Mouse (Mus musculus): Measurements from ENCODE around the gene Akt1. TPM values are rescaled to one million over a fixed set of nuclear protein-coding genes. Genes with fewer than 3 reads are reported as not detected.

Gene Akt1
- polyA plus RNA-seq, 1 experiment from 2014 or later, result 61.1 TPM

DNA sequence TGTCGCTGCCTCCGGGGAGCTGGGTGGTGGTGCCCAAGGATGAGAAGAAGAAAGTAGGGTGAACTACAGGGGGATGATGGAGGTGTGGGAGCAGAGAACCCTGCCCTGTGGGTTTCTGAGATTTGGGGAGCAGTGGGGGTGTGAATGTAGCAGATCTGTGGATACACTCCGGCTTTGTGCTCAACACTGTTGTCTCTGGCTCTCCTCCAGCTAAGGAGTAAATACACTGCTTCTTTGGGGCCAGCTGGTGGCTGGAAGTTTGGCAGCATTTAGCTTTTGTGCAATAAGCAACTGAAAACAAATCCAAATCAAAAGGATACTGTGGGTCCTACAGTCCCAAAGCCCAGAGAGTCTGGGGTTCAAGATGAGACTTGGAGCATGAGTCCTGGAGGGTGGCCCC, 39.3 kb upstream of the Akt1 start:
- H3K4me1 ChIP-seq (replicated peaks), result no peaks in the 10 kb centered on the region
- H3K27ac ChIP-seq, result peak overlapping the region; percentile 40; the same call in 1 of the 2 replicates
- H3K9me3 ChIP-seq, result no peaks in the 10 kb centered on the region
- no peak overlapping the region for H3K4me2 ChIP-seq (replicated peaks)
- H3K9ac ChIP-seq (replicated peaks), result no peak overlapping the region
- no peaks in the 10 kb centered on the region for H3K36me3 ChIP-seq
- 0 out of 2 replicates have a peak, but pooled peaks cover 4% of the 10 kb centered on the region for H3K27me3 ChIP-seq
- H3K4me3 ChIP-seq (replicated peaks), result no peak overlapping the region
- WGBS, result 66% methylated on average over 3 of the region's 3 CpGs
- ATAC-seq, result no peak

DNA sequence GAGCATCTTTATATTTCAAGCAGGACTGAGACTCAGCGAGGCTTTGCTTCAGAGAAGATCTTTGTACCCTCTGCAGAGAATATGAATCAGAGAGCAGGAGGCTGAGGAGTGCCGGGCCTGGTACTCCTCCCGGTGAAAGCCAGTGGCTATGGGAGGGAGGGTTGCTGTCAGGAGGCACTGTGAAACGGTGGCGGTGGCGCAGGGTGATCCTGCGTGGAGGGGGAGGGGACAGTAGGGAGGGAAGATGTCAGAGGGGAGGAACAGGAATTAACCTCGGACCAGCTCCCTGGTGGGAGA, 32.8 kb upstream of the Akt1 start:
- Histone ChIP-seq H3K4me3 (replicated peaks) (no peak overlapping the region), H3K4me2 (replicated peaks) (peak overlapping the region; percentile 19), H3K9ac (replicated peaks) (no peak overlapping the region; the same call in 1 of the 2 replicates), H3K27me3 (peaks cover 27% of the 10 kb centered on the region), H3K4me1 (replicated peaks) (peaks cover 11% of the 10 kb centered on the region), H3K27ac (no peak overlapping the region), H3K36me3 (no peaks in the 10 kb centered on the region), H3K9me3 (no peaks in the 10 kb centered on the region)
- peak; percentile 21; the same call in 1 of the 2 replicates for ATAC-seq
- WGBS, result 26% methylated on average over 8 of the region's 8 CpGs

DNA sequence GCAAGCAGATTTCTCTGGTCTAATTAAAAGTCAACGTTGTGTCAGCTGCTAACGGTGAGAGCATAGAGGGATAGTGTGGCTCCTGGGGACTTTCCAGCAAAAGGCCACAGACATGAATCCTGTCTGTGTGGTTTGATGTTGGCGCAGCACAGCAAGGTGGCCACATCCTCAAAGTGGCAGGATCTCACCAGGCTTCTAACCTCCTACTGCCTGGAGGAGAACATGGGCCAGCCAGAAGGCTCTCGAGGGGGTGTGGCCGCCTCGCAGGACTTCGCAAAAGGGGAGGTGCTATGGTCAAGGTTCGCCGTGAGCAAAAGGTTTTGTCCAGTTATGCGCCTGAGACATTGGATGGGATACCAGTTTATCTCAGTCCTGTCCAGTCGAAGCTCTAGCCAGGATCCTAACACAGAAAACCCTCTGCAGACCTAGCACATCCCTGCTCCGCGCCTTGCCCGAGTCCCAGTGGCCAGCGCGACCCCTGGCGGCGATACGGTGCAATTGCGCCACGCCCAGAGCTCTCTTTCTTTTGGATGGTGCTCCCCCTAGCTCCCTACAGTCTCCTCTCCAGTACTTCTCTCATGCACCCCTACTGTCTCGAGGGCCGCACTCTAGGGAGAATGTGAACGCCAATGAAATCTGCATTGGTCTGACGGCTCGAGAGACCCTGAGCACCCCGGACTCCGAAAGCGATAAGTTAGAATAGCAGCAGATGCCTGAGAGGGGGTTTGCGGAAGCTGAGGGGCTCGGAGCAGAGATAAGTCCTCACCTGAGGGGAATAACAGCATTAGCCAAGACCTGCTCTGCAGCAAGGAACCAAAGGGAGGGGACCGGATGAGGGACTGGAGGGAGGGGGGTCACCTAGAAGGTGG, 32.3 kb upstream of the Akt1 start:
- peaks cover 33% of the 10 kb centered on the region for H3K27me3 ChIP-seq
- H3K36me3 ChIP-seq, result no peaks in the 10 kb centered on the region
- no peaks in the 10 kb centered on the region for H3K9me3 ChIP-seq
- 14% methylated on average over 32 of the region's 32 CpGs for WGBS
- no peak overlapping the region for H3K27ac ChIP-seq
- H3K4me2 ChIP-seq (replicated peaks), result peak overlapping the region; percentile 19
- H3K4me1 ChIP-seq (replicated peaks), result peaks cover 11% of the 10 kb centered on the region
- peak; percentile 86 for ATAC-seq
- H3K4me3 ChIP-seq (replicated peaks), result no peak overlapping the region
- no peak overlapping the region; the same call in 1 of the 2 replicates for H3K9ac ChIP-seq (replicated peaks)

GRCm38 (mm10) chr12:112702374-112703320, 28.0 kb upstream of the Akt1 start:
- Histone ChIP-seq H3K27ac (no peak overlapping the region), H3K27me3 (peaks cover 38% of the 10 kb centered on the region), H3K4me3 (replicated peaks) (no peak overlapping the region), H3K4me2 (replicated peaks) (no peak overlapping the region), H3K9me3 (no peaks in the 10 kb centered on the region), H3K36me3 (no peaks in the 10 kb centered on the region), H3K4me1 (replicated peaks) (peaks cover 17% of the 10 kb centered on the region), H3K9ac (replicated peaks) (no peak overlapping the region)
- WGBS, result 76% methylated on average over 6 of the region's 6 CpGs
- ATAC-seq, result no peak

GRCm38 (mm10) chr12:112700522-112700921, 25.8 kb upstream of the Akt1 start:
- ATAC-seq, result 0 out of 2 replicates have a peak, but pooled peaks have one; percentile 69
- Histone ChIP-seq H3K27me3 (peaks cover 27% of the 10 kb centered on the region), H3K4me3 (replicated peaks) (no peak overlapping the region), H3K4me1 (replicated peaks) (peaks cover 6% of the 10 kb centered on the region), H3K27ac (no peak overlapping the region), H3K4me2 (replicated peaks) (no peak overlapping the region), H3K36me3 (no peaks in the 10 kb centered on the region), H3K9me3 (no peaks in the 10 kb centered on the region), H3K9ac (replicated peaks) (peak overlapping the region; percentile 3; the same call in 1 of the 2 replicates)
- 15% methylated on average over 15 of the region's 15 CpGs for WGBS

- Histone ChIP-seq H3K27me3 (peaks cover 20% of the 10 kb centered on the region), H3K9me3 (no peaks in the 10 kb centered on the region), H3K36me3 (no peaks in the 10 kb centered on the region), H3K9ac (replicated peaks) (no peak overlapping the region), H3K27ac (no peak overlapping the region), H3K4me3 (replicated peaks) (no peak overlapping the region), H3K4me2 (replicated peaks) (no peak overlapping the region), H3K4me1 (replicated peaks) (peaks cover 25% of the 10 kb centered on the region)
- 85% methylated on average over 3 of the region's 3 CpGs for WGBS
- no peak for ATAC-seq
Observed at GRCm38 (mm10) chr12:112696806-112697425, 22.2 kb upstream of the Akt1 start.

DNA sequence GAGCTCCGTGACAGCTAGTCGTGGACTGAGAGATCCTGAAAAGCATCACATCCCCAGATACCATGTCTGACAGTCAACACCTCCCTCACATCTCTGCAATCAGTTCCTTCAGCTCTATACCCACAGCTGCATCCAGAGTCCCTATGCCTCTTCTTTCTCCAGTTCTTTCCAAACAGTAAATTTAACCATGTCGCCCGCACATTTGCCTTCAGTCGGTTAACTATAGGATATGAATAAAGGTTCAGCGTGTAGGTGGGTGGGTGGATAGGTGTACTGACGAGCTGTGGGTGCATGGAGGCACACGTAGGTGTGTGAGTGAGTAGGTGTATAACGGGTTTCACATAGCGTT, 19.4 kb upstream of the Akt1 start:
- 80% methylated on average over 10 of the region's 10 CpGs for WGBS
- Histone ChIP-seq H3K27me3 (peaks cover 4% of the 10 kb centered on the region; the same call in 1 of the 2 replicates), H3K4me2 (replicated peaks) (peak overlapping the region; percentile 73), H3K36me3 (no peaks in the 10 kb centered on the region), H3K9ac (replicated peaks) (peak overlapping the region; percentile 90), H3K4me1 (replicated peaks) (peaks cover 18% of the 10 kb centered on the region), H3K9me3 (no peaks in the 10 kb centered on the region), H3K4me3 (replicated peaks) (peak overlapping the region; percentile 62), H3K27ac (peak overlapping the region; percentile 93)
- no peak for ATAC-seq

DNA sequence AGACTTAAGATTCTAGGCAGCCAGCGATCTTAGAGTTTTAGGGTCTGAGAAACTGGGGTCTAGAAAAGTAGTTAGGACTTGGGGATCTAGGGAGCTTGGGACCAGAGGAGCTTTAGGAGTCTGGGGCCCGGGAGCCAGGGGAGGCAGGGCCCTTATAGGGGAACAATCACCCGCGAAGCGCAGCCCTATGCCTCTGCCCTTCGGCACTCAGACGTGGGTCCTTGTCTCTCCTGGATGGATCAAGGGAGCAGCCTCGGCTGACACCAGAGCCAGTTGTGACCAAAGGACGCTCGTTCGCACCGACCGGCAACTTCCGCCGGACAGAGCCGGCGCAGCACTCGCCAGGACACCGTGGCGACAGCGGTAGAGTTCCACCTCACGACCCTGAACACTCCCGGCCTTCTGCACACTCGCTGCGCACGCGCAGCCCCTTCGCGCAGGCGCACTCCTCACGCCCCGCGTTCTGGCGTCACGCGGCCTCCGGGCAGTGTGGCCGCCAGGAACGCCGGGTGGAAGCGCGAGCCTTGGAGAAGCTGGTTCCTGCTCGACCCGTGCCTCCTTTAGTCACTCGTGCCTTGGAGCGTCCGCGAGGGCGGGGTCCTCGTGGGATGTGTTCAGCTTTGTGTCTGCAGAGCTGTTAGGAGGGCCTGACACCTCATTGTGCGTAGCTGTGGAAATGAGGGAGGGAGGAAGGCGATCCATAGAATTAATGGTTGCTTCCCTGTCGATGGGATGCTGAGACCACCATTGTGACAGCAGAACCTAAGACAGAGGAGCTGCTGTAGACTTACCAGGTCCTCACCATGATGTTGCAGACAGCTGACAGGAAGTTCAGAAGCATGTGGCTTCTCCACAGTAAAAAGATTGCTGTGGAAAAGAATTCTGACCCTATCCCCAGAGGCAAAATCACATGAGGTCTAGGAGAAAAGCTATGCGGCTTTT, 18.8 kb upstream of the Akt1 start:
- H3K4me2 ChIP-seq (replicated peaks), result peak overlapping the region; percentile 73
- peak overlapping the region; percentile 93 for H3K27ac ChIP-seq
- WGBS, result 2% methylated on average over 54 of the region's 54 CpGs
- H3K27me3 ChIP-seq, result 0 out of 2 replicates have a peak, but pooled peaks cover 2% of the 10 kb centered on the region
- peak overlapping the region; percentile 62 for H3K4me3 ChIP-seq (replicated peaks)
- H3K9me3 ChIP-seq, result no peaks in the 10 kb centered on the region
- H3K9ac ChIP-seq (replicated peaks), result peak overlapping the region; percentile 90
- peaks cover 18% of the 10 kb centered on the region for H3K4me1 ChIP-seq (replicated peaks)
- ATAC-seq, result peak; percentile 97
- H3K36me3 ChIP-seq, result no peaks in the 10 kb centered on the region

DNA sequence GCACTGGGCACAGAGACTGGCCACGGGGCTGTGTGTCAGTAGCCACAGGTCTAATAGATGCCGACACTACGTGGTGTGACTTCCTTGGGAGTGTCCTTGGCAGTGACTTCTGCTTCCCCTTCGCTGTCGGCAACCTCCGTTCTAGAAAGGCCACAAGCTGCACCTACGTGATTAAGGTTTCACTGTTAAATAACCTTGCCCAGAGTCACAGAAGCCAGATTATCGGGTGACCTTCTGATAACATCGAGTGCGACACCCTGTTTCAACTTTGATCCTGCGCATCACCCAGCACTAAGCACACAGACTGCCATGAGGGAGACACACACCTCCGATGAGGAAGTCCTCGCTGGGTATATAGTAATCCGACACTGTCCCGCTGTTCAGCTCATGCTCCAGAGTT, 13.8 kb upstream of the Akt1 start:
- peaks cover 11% of the 10 kb centered on the region for H3K4me1 ChIP-seq (replicated peaks)
- WGBS, result 83% methylated on average over 15 of the region's 15 CpGs
- no peaks in the 10 kb centered on the region for H3K36me3 ChIP-seq
- no peak overlapping the region for H3K4me2 ChIP-seq (replicated peaks)
- no peak for ATAC-seq
- H3K4me3 ChIP-seq (replicated peaks), result no peak overlapping the region
- H3K27me3 ChIP-seq, result 0 out of 2 replicates have a peak, but pooled peaks cover 2% of the 10 kb centered on the region
- H3K27ac ChIP-seq, result no peak overlapping the region
- no peak overlapping the region for H3K9ac ChIP-seq (replicated peaks)
- no peaks in the 10 kb centered on the region; the same call in 1 of the 2 replicates for H3K9me3 ChIP-seq

DNA sequence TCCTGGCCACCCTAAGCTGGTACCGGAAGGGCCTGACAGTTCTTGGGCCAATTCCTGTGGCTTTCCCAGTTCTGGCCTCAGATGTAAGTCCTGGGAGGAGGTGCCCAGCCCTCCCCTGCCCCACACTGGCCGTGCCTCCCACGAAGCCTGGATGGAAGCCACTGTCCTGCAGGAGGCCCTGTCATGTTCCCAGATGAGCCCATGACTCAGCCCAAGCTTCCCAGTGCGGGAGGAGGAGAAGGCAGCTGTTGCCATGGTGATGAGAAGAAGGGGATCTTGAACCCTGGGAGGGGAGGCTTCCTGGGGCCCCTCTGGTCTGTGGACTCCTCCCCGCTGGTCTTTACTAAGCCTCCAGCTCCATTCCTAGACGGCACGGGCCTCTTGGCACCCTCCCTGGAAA, 8.7 kb upstream of the Akt1 start:
- 37% methylated on average over 7 of the region's 7 CpGs for WGBS
- Histone ChIP-seq H3K9me3 (no peaks in the 10 kb centered on the region; the same call in 1 of the 2 replicates), H3K4me2 (replicated peaks) (no peak overlapping the region), H3K27ac (no peak overlapping the region), H3K9ac (replicated peaks) (no peak overlapping the region), H3K4me1 (replicated peaks) (peaks cover 22% of the 10 kb centered on the region), H3K36me3 (no peaks in the 10 kb centered on the region), H3K27me3 (peaks cover 38% of the 10 kb centered on the region), H3K4me3 (replicated peaks) (no peak overlapping the region)
- no peak for ATAC-seq

Measured in midbrain, embryonic 13.5 days (tissue).